Mouse (Mus musculus) 3134 (cell line): ENCODE measurements around the gene 4930556J24Rik.
"Not testable (repeated sequence)": the region's sequence is repeated elsewhere in the genome, so short reads cannot be mapped to it uniquely, and the experiment has no call there.

Experiments used
- DNase-seq: peaks from one replicate; pipeline ENCODE4 v3.0.0-alpha.2; 2011; ENCODE audit warnings: low spot score; ENCODE audit not compliant: insufficient read length; ENCODE audit errors: extremely low read depth

4930556J24Rik gene

DNA sequence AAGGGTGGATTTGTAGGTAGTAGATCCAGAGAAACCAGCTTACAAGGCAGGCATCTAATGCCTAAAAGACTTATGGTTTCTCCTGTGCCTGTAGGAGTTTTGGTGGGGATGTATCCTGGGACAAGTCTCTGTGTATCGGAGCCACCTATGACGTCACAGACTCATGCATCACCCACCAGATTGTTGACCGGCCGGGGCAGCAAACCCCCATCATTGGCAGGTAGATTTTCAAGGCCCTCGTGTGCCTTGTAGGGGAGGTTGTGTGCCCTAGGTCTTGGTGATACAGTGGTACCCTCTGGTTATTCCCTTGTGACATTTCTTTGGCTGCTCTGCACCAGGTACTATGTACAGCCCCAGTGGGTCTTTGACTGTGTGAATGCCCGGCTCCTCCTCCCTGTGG, at the start of gene 4930556J24Rik:
Gene 4930556J24Rik (minus strand): TSS at position 101 of the 400 bp plus-strand sequence.
- DNase-seq = no peak

DNA sequence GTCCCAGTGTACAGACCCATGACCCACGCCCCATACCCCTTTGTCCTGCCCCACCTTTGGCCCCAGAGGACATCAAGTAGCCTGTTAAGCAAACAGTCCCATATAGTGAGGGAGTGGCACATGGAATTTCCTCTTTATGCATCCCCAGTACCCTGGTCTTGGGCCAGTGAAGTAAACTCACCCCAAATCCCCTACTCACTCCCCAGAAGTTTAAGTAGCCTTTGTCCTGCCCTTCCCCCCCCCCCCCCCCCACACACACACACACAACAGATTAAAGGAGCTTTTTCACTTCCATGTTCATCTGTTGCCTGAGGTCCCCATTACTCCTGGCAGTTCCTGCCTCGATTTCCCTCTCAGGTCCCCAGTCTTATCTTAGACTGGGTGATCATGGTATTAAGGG, 46.7 kb upstream of the 4930556J24Rik start:
- DNase-seq = no peak

DNA sequence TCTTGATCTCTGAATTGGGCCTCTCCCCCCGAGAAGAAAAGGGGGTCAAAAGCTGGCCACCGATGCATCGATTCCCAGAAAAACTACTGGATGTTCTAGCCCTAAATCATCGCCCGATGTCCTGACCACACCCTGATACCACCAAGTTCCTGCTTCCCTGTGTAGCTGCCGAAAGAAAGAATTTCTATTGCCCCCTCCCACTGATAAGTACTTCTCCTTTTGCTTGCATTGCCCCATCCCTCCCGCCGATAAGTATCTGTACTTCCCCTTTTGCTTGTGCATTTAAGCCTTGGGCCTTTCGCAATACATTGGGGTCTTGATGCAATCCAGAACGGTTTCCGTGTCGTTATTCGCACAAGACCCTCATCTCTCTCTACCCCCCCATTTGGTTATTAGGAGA, 45.5 kb upstream of the 4930556J24Rik start:
- not testable (repeated sequence) for DNase-seq

DNA sequence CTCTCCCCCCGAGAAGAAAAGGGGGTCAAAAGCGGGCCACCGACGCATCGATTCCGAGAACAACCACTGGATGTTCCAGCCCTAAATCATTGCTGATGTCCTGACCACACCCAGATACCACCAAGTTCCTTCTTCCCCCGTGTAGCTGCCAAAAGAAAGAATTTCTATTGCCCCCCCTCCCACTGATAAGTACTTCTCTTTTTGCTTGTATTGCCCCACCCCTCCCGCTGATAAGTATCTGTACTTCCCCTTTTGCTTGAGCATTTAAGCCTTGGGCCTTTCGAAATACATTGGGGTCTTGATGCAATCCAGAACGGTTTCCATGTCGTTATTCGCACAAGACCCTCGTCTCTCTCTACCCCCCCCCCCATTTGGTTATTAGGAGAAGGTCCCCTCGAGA, 39.2 kb upstream of the 4930556J24Rik start:
- DNase-seq = not testable (repeated sequence)

DNA sequence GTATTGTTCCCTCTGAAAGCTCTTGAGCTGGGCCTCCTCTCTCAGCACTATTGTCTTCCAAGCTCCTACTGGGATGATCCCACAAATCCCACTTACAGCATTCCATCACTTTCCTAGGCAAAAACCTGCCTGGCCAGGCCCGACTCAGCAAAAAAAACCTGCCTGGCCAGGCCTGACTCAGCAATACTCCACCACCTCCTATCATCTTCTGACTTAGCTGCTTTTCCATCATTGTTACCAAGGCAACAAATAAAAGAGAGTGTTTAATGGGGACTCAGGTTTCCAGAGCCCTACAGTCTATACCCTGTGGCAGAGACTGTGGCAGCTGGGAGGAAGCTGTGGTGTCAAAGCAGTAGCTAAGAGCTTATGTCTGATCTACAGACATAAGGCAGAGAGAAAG, 36.0 kb upstream of the 4930556J24Rik start:
- no peak for DNase-seq

DNA sequence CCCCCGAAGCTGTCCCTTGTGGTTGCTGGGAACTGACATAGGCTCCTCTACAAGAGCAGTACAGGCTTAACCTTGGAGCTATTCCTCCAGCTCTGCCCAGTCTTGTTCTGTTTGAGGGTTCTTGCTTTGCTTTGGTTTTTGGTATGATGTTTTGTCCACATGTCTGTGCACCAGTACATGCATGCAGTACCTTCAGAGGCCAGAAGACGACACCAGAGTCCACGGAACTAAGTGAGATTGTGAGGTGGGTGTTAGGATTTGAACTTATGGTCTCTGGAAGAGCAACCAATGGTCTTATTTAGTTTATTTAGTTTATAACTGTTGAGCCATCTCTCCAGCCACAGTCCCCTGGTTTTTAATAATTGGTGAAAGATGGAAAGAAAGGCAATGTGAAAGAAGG, 29.9 kb upstream of the 4930556J24Rik start:
- no peak for DNase-seq

DNA sequence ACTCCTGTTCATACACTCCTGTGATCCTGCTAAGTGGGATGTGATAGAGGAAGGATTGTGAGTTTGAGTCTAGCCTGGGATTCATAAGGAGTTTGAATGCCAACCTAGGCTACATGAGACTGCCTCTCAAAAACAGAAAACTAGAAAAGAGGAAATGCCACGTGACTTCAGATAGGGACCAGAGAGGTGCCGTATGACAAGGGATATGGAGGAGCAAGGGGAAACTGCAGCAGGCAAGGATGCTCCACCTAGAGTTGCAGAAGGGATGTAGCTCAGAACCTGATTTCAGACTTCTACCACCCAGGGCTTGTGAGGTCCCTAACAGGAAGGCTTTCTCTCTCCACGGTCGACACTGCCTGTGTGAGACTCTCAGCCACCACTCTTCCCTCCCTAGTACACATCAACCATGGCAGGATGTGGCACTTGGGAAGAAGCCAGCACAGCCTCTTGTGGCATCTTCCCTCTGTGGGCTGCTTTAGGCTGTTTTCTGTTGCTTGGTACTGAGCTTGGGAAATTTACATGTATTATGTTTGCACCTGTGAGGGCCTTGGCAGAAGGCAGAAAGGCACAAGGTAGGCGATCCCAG, 28.7 kb upstream of the 4930556J24Rik start:
- no peak for DNase-seq

DNA sequence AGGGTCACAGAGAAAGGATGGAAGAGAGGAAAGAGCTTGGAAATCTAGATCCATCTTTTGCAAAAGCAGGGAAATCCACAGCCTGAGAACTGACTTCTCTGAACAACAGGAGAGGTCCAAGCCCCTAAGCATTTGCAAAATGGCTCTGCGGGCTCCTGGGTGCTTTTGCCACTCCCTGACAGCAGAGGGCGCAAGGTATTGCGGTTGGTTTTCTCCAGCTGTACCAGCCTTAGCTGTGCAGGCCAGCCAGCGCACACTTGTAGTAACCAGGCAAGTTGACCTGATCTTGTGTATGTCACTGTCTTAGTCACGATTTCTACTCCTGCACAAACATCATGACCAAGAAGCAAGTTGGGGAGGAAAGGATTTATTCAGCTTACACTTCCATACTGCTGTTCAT, 25.0 kb upstream of the 4930556J24Rik start:
- DNase-seq = peak; percentile 49

DNA sequence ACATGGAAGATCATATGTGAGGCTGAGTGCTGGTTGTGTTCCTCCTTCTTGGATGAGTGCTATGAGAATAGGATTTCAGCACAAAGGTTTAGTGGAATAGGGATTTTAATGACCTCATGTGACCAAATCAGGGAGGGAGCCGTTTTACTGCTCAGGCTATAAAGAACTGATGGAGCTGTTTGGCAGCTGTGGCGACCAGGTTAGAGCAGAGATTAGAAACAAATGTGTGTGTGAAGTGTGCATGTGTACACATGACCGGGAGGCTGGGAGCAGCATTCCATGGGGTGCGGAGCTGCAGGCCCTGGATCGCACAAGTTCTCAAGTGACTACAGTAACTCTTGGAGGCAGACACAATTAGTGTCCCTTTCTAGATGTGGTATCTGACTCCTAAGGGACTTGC, 23.0 kb upstream of the 4930556J24Rik start:
- DNase-seq = no peak

DNA sequence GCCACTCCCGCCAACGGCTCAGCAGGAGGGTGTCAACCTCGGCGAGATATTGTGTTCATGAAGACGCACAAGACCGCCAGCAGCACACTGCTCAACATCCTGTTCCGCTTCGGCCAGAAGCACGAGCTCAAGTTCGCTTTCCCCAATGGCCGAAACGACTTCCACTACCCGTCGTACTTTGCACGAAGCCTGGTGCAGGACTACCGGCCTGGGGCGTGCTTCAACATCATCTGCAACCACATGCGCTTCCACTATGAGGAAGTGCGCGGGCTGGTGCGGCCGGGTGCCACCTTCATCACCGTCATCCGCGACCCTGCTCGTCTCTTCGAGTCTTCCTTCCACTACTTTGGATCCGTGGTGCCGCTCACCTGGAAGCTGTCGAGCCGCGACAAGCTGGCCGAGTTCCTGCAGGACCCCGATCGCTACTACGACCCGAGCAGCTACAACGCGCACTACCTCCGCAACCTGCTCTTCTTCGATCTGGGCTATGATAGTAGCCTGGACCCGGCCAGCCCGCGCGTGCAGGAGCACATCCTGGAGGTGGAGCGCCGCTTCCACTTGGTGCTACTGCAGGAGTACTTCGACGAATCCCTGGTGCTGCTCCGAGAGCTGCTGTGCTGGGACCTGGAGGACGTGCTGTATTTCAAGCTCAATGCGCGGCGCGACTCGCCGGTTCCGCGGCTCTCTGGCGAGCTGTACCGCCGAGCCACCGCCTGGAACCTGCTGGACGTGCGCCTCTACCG, 21.6 kb upstream of the 4930556J24Rik start:
- DNase-seq = no peak

DNA sequence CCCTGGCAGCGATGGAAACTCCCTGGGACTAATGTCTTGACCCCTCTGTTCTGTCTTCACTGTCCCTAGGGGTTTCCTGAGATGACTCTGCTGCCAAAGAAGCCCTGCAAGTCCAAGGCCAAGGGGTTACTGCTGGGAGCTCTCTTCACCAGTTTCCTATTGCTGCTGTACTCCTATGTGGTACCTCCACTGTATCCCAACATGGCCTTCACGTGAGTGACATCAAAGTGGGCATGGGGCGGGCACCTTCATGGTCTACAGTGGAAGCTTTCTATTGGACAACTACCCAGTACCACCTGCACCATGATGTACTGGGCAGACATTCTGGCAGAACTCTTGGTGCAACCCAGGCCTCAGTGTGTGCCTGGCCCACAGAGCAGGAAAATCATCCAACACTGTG, 20.3 kb upstream of the 4930556J24Rik start:
- no peak for DNase-seq

DNA sequence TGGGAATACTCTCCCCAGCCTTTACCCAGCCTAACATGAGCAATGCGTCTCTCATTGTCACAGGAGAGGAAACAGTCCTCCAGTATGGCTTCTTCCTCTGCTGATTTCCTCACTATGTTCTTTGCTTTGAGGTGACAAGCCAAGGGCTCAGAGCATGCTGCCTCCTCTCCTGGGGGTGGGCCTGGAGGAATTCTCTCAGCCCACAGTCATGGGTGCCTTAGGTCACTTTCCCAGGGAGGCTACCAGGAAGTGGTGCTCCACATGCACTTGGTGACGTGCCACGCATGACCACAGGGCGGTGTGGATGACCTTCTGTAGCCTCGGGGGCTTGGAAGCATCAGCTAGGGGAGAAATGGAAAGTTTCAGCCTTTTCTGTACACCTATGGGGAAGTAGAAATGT, 18.9 kb upstream of the 4930556J24Rik start:
- DNase-seq = peak; percentile 60

DNA sequence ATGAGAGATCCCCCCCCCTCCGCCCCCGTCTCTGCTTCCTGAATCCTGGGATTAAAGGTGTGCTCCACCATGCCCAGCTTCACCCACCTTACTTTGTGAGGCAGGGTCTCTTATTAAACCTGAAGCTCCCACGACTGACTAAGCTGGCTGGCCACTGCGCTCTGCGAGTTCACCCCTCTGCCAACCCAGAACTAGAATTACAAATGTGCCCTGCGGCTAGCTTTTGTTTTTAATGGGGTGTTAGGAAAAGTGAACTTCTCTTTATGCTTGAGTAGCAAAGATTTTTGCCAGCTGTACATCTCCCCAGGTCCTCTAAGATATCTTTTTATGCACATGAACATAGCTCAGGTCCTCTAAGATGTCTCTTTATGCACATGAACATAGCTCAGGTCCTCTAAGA, 17.3 kb upstream of the 4930556J24Rik start:
- DNase-seq = no peak

DNA sequence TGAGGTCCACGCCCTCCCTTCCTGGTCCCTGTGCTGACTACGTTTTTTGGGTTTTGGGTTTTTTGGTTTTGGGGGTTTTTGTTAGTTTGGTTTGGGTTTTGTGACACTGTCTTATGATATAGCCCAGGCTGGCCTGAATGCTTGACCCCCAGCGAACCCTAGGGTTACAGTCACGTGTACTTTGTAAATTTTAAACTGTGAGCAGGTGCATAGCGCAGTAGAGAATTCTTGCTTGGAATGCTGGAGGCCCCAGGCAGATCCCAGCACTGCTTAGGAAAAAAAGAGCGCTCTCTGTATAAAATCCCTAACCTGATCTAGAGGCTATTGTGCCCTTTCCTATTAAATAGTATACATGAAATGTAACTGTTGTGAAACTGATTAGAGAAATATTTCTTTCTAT, 16.6 kb upstream of the 4930556J24Rik start:
- no peak for DNase-seq

DNA sequence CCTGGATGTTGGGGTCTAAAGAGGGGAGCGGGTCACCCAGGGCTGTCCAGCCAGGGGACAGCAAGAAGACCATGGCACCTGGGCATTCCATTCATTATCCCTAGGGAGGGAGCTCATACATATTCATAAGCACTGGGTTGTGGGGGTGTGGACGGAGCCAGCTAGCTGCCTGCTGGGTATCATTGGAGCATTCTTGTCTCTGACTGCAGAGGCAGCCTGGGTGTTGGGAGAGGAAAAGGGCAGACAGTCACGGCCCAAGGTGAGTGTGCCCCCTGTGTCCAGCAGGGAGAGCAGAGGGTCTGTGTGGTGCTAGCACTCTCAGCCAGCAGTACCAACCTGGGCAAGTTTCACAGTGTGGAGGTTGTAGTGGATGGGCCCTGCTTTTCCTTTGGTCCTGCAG, 13.2 kb upstream of the 4930556J24Rik start:
- no peak for DNase-seq

DNA sequence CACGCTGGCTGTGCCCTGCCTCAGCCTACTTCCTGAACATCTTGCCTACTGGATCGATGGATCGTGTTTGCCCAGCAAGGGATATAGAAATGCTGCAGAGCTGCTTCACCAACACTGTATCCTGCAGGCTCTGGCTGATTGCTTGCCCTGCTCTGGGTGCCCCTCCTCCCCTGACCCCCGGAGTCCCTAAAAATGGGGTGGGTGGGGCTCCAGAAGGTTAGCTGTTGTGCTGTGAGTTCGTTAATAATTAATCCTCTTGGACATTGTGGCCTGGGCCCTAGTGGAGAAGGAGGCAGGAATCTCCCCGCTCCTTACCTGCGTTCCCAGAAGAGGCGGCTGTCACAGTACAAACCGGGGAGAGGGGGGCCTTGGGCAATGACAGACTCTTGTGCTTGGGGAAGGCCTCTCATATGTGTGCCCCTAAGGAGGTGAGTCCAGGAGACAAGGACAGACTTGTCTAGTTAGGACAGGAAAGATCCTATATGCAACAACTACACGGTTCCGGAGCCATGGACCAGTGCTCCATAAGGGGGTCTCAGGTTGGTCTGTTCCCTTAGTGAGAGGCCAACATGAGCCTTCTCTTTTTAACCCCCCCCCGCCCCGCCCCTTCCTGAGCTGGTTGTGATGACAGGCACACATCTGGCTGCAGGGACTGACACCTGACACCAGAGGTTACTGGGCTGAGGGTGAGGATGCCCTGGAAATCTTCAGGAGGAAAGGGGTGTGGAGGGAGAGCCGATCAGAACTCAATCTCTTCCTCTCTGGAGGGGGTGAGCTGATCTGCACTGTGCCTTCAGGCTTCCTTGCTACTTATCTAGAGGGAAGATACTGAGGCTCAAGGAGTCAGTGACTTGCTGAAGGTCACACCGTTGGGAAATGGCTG, 7.5 kb upstream of the 4930556J24Rik start:
- DNase-seq = no peak

DNA sequence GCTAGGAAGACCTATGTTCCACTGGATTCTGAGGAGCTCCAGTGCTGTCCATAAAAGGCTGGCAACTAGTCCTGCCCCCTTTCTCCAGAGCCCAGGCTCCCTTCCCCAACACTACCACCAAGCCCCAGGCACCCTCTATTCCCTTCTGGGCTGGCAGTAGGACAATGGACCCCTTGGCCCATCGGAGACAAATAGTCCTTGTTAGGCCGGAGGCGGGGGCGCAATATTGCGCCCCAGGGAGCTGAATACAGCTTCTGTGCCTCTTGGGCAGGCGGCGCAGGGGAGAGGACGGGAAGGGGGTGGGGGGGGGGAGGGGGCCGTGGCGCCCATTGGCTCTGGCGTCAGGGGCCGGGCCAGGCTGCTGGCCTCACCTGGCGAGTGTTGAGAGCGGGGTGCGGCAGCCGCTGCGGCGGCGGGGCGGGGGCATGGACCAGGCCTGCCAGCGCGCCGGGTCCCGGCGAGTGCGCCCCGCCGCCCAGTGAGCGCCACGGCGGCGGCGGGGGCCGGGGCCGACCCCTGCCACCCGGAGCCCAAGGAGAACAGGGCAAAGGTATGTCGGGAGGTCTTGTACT, 6.8 kb upstream of the 4930556J24Rik start, which contains the start of gene Gal3st1:
Gene Gal3st1 (plus strand): TSS at position 346 of the 572 bp plus-strand sequence.
- no peak for DNase-seq

DNA sequence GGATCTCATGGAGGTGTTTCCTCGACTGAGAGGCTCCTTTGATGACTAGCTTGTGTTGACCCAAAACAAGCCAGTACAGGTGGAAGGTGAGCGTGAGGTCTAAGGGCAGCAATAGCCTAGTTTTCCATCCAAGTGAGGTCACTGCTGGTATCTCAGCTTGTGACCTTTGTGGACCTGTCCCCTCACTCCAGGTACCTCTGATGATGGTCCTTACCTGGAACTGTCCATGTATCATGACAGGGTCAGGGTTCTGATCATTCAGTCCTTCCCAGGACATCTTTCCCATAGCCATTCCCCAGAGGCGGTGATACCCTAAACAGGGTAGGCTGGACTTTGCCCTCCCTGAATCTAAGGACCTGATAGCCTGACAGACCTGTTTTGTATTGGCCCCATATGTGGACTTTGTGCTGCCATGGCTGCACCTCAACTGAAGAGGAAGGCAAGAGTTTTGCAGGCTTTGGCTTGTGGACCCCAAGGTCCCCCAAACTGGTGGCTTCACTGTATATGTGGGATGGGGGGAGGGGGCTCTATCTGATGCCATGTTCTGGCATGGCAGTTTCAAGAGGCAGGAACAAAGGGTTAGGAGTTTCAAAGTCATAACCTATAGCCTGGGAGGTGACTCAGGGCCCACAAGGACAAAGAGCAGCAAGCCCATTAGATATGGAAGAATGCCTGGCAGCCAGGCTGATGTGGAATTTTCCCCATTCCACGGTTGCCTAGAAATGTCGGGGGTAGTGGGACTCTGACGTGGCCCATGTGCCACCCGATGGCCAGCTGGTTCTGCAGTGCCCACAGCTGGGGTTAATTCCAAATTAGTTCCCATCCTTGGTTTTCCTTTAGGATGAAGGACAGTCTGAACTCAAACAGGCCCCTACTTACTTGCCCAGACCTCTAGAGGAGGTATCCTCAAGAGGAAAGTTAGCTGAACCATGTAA, 6.0 kb upstream of the 4930556J24Rik start:
- no peak for DNase-seq

DNA sequence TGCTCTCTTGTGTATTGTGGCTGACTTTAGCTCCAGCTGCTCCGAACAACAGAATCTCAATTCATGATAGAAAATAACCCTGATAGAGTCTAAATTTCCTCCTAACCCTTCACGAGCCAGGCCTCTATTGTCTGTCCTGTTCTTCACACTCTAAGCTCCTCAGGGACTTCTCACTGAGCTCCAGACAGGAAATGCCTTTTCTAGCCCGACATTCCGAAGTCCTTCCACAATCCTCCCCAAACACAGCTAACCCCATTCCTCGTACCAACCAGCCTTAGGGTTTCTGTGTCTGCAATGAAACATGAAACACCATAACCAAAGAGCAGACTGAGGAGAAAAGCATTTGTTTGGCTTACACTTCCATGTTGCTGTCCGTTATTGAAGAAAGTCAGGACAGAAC, 5.0 kb upstream of the 4930556J24Rik start:
- no peak for DNase-seq

DNA sequence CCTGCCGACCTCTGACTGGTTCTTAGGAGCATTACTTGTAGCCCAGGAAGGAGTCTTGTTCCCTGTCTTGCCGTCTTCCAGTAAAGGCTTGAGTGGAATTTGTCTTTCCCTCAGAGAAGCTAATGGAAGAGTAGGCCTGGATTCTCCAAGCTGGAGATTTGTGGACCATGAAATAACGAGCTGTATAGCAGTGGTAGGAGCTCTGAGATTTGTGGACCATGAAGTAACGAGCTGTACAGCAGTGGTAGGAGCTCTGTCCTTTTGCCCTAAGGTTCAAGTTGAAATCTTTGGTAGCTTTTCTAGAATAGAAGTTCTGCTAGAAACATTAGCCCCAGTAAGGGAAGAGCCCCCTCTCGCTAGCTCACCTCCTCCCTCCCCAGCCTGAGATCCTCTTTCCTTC, 1.8 kb upstream of the 4930556J24Rik start:
- no peak for DNase-seq
